Mouse (Mus musculus) adrenal gland, adult 8-10 months (tissue): ENCODE measurements around the gene Pakap. TPM values are rescaled to one million over a fixed set of nuclear protein-coding genes. Genes with fewer than 3 reads are reported as not detected.

Experiments
- DNase-seq: peaks from one replicate; pipeline ENCODE4 v3.0.0; 2022
- total RNA-seq, 4 experiments: library from RNA; stranded (reverse); gene quantifications; 2 replicates each; pipeline ENCODE4 v1.2.4; 2022

Pakap gene
- total RNA-seq, 4 experiments from 2014 or later: 35.3 to 97.4 (median 63.1) TPM

GRCm38 (mm10) chr4:57771558-57772219, 203.7 kb downstream of the Pakap start:
- no peak for DNase-seq

- DNase-seq: no peak
Measured at GRCm38 (mm10) chr4:57772851-57773510, 205.0 kb downstream of the Pakap start.

- no peak for DNase-seq
Measured at GRCm38 (mm10) chr4:57774517-57774916, 206.5 kb downstream of the Pakap start.

- DNase-seq: no peak
Measured at GRCm38 (mm10) chr4:57775582-57775981, 207.6 kb downstream of the Pakap start.

GRCm38 (mm10) chr4:57780403-57780802, 212.4 kb downstream of the Pakap start:
- DNase-seq: no peak

- no peak for DNase-seq
Measured at GRCm38 (mm10) chr4:57780833-57781641, 213.1 kb downstream of the Pakap start.

GRCm38 (mm10) chr4:57781994-57782393, 214.0 kb downstream of the Pakap start:
- peak; percentile 69 for DNase-seq

- DNase-seq: no peak
Measured at GRCm38 (mm10) chr4:57782549-57783390, 214.8 kb downstream of the Pakap start.

- DNase-seq: no peak
Measured at GRCm38 (mm10) chr4:57783391-57783770, 215.4 kb downstream of the Pakap start.

GRCm38 (mm10) chr4:57783853-57784600, 216.0 kb downstream of the Pakap start:
- DNase-seq: no peak

GRCm38 (mm10) chr4:57788709-57789108, 220.7 kb downstream of the Pakap start:
- no peak for DNase-seq

GRCm38 (mm10) chr4:57789118-57789517, 221.1 kb downstream of the Pakap start:
- DNase-seq: no peak

- no peak for DNase-seq
Measured at GRCm38 (mm10) chr4:57793989-57794388, 226.0 kb downstream of the Pakap start.

- DNase-seq: no peak
Measured at GRCm38 (mm10) chr4:57794547-57794946, 226.6 kb downstream of the Pakap start.

- DNase-seq: no peak
Measured at GRCm38 (mm10) chr4:57797548-57798285, 229.7 kb downstream of the Pakap start.

- peak; percentile 84 for DNase-seq
Measured at GRCm38 (mm10) chr4:57798286-57799018, 230.5 kb downstream of the Pakap start.

GRCm38 (mm10) chr4:57799297-57799696, 231.3 kb downstream of the Pakap start:
- DNase-seq: no peak

- DNase-seq: no peak
Measured at GRCm38 (mm10) chr4:57801239-57801638, 233.3 kb downstream of the Pakap start.

GRCm38 (mm10) chr4:57801986-57802385, 234.0 kb downstream of the Pakap start:
- DNase-seq: no peak

- peak; percentile 50 for DNase-seq
Measured at GRCm38 (mm10) chr4:57802411-57802810, 234.4 kb downstream of the Pakap start.
